Mouse (Mus musculus): ENCODE data around the gene Slc1a1.

DNA sequence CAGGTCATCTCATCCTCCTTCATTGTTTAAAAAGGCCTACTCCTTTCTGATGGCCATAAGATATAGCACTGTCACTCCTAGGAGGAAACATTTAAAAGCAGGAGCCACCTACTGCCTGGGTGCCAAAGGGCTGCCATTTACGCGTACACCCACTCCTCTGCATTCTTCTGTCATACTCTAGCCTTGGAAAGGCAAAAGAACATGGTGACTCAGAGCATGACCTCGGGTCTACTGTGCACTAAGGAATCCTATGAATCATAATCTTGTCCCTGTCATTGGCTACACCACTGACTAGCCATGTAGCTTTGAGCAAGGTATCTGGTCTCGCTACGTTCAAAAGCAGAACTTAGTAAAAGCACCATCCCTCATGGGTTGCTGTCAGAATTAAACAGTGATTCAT is 91.5 kb downstream of the Slc1a1 start:
- TF ChIP-seq CTCF (IDR thresholded peaks at IDR 0.05; ENCODE audit: extremely low read depth, insufficient read depth, insufficient read length, insufficient replicate concordance) (no peak), POLR2A (IDR thresholded peaks at IDR 0.05; ENCODE audit: low read depth, low read length) (no peak)
